Mouse (Mus musculus): ENCODE data around the gene Olfr1062. TPM values are rescaled to one million over a fixed set of nuclear protein-coding genes. Genes with fewer than 3 reads are reported as not detected.

Olfr1062 gene
- polyA plus RNA-seq, 1 experiment from 2014 or later, result not detected

Other genes with a start within 250 kb of the Olfr1062 start
- gene Olfr1044, start 248.9 kb downstream of the Olfr1062 start, polyA plus RNA-seq (2016; fragmentation: Nextera tagmentation; extraction: Ambion mirVana), result not detected in 2 replicates
- not detected in 2 replicates for gene Olfr52, start 241.1 kb downstream of the Olfr1062 start, polyA plus RNA-seq (2016; fragmentation: Nextera tagmentation; extraction: Ambion mirVana)
- gene Olfr1045, start 223.7 kb downstream of the Olfr1062 start, polyA plus RNA-seq (2016; fragmentation: Nextera tagmentation; extraction: Ambion mirVana), result not detected in 2 replicates
- not detected in 2 replicates for gene Olfr1046, start 207.4 kb downstream of the Olfr1062 start, polyA plus RNA-seq (2016; fragmentation: Nextera tagmentation; extraction: Ambion mirVana)
- not detected in 2 replicates for gene Olfr1047, start 195.3 kb downstream of the Olfr1062 start, polyA plus RNA-seq (2016; fragmentation: Nextera tagmentation; extraction: Ambion mirVana)
- not detected in 2 replicates for gene Olfr1048, start 186.5 kb downstream of the Olfr1062 start, polyA plus RNA-seq (2016; fragmentation: Nextera tagmentation; extraction: Ambion mirVana)
- not detected in 2 replicates for gene Olfr1049, start 168.4 kb downstream of the Olfr1062 start, polyA plus RNA-seq (2016; fragmentation: Nextera tagmentation; extraction: Ambion mirVana)
- gene Olfr1051, start 147.7 kb downstream of the Olfr1062 start, polyA plus RNA-seq (2016; fragmentation: Nextera tagmentation; extraction: Ambion mirVana), result not detected in 2 replicates
- gene Olfr1052, start 134.3 kb downstream of the Olfr1062 start, polyA plus RNA-seq (2016; fragmentation: Nextera tagmentation; extraction: Ambion mirVana), result not detected in 2 replicates
- not detected in 2 replicates for gene Olfr1053, start 111.5 kb downstream of the Olfr1062 start, polyA plus RNA-seq (2016; fragmentation: Nextera tagmentation; extraction: Ambion mirVana)
- not detected in 2 replicates for gene Olfr1054, start 91.3 kb downstream of the Olfr1062 start, polyA plus RNA-seq (2016; fragmentation: Nextera tagmentation; extraction: Ambion mirVana)
- not detected in 2 replicates for gene Olfr1055, start 76.5 kb downstream of the Olfr1062 start, polyA plus RNA-seq (2016; fragmentation: Nextera tagmentation; extraction: Ambion mirVana)
- not detected in 2 replicates for gene Olfr1056, start 64.3 kb downstream of the Olfr1062 start, polyA plus RNA-seq (2016; fragmentation: Nextera tagmentation; extraction: Ambion mirVana)
- not detected in 2 replicates for gene Olfr1057, start 48.4 kb downstream of the Olfr1062 start, polyA plus RNA-seq (2016; fragmentation: Nextera tagmentation; extraction: Ambion mirVana)
- gene Olfr1058, start 38.2 kb downstream of the Olfr1062 start, polyA plus RNA-seq (2016; fragmentation: Nextera tagmentation; extraction: Ambion mirVana), result not detected in 2 replicates
- gene Olfr1061, start 12.7 kb downstream of the Olfr1062 start, polyA plus RNA-seq (2016; fragmentation: Nextera tagmentation; extraction: Ambion mirVana), result not detected in 2 replicates
- gene Olfr1065, start 23.8 kb upstream of the Olfr1062 start, polyA plus RNA-seq (2016; fragmentation: Nextera tagmentation; extraction: Ambion mirVana), result not detected in 2 replicates
- not detected in 2 replicates for gene Olfr1066, start 29.5 kb upstream of the Olfr1062 start, polyA plus RNA-seq (2016; fragmentation: Nextera tagmentation; extraction: Ambion mirVana)
- gene Olfr228, start 60.6 kb upstream of the Olfr1062 start, polyA plus RNA-seq (2016; fragmentation: Nextera tagmentation; extraction: Ambion mirVana), result not detected in 2 replicates
- gene Olfr1076, start 81.7 kb upstream of the Olfr1062 start, polyA plus RNA-seq (2016; fragmentation: Nextera tagmentation; extraction: Ambion mirVana), result not detected in 2 replicates
- gene Olfr1079, start 115.7 kb upstream of the Olfr1062 start, polyA plus RNA-seq (2016; fragmentation: Nextera tagmentation; extraction: Ambion mirVana), result not detected in 2 replicates
- not detected in 2 replicates for gene Olfr1080, start 131.5 kb upstream of the Olfr1062 start, polyA plus RNA-seq (2016; fragmentation: Nextera tagmentation; extraction: Ambion mirVana)
- gene Olfr1082, start 172.2 kb upstream of the Olfr1062 start, polyA plus RNA-seq (2016; fragmentation: Nextera tagmentation; extraction: Ambion mirVana), result not detected in 2 replicates
- not detected in 2 replicates for gene Olfr1084, start 213.0 kb upstream of the Olfr1062 start, polyA plus RNA-seq (2016; fragmentation: Nextera tagmentation; extraction: Ambion mirVana)
- gene Olfr1085, start 235.3 kb upstream of the Olfr1062 start, polyA plus RNA-seq (2016; fragmentation: Nextera tagmentation; extraction: Ambion mirVana), result not detected in 2 replicates

All from limb, embryonic 10.5 days (tissue).